Mouse (Mus musculus): ENCODE data around the gene Ksr1.
"Not testable (repeated sequence)": the region's sequence is repeated elsewhere in the genome, so short reads cannot be mapped to it uniquely, and the experiment has no call there.

Gene Ksr1

GRCm38 (mm10) chr11:79008891-79009290 is 137.3 kb downstream of the Ksr1 start:
- no peak for DNase-seq (ENCODE audit: low read depth)

- DNase-seq (ENCODE audit: low read depth): no peak
Measured at GRCm38 (mm10) chr11:79008007-79008775, 138.0 kb downstream of the Ksr1 start.

DNA sequence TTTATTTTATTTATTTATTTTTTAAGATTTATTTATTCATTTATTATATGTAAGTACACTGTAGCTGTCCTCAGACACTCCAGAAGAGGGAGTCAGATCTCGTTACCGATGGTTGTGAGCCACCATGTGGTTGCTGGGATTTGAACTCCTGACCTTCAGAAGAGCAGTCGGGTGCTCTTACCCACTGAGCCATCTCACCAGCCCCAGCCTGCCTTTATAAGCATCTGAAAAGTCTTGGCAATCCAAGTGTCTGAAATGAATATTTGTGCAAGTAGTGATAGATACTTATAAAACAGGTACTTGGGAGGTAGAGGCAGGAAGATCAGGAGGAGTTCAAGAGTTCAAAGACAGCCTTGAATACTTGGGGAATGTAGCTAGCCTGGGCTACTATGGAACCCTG is 138.9 kb downstream of the Ksr1 start:
- not testable (repeated sequence) for DNase-seq (ENCODE audit: low read depth)

DNA sequence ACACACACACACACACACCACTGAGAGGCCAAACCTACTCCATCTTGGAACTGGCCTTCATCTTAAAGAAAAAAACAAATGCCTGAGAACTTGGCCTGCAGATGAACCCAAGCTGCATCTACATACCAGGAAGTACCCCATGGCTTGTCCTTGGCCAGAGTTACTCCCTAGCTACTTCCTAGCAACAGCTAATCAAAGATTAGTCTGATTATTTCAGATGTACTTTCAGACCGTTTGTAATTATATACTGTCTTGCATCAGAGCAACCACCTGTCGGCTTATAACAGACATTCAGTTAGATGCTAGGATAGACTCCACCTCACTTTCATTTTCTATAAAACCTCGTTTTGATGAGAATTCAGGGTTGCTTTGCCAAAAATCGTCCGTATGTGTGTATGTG is 139.8 kb downstream of the Ksr1 start:
- DNase-seq (ENCODE audit: low read depth): no peak

DNA sequence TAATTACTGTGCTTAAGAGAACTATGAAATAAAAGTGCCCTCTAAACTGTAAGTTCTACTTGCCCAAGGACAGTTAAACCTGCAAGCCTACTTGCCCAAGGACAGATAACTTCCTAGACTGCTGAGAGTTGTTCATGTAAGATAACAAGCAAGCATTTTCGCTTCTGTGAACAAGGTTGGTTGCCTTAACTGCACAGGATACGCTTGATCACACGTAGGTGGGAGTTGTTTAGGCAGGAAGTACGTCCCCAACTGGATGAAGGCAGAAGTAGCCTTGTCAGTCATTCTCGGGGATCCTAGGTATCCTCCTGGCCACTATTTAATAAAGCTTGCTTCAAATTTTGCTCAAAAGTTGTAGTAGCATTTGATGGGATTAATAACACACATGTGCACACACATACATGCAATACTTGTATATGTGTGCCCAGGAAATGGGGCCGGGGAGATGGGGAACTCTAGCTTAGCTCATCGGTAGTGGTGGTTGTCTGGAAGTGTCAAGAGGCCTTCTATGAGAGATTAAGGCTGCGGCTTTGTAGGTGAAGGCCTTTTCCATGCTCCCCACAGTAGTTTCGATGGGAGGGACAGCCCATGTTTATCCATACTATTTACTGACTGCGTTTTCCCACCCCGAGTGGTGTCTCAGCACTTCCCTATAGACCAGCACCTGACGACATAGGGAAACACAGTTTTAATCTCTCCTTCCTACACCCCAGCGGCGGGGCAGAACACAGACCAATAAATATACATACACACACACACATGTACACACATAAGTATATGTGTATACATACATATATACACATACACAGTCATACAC is 140.4 kb downstream of the Ksr1 start:
- DNase-seq (ENCODE audit: low read depth): no peak

GRCm38 (mm10) chr11:79003769-79004638 is 142.2 kb downstream of the Ksr1 start:
- no peak for DNase-seq (ENCODE audit: low read depth)

- DNase-seq (ENCODE audit: low read depth): no peak
Measured at GRCm38 (mm10) chr11:79003053-79003768, 143.0 kb downstream of the Ksr1 start.

GRCm38 (mm10) chr11:79002551-79002951 is 143.7 kb downstream of the Ksr1 start:
- no peak for DNase-seq (ENCODE audit: low read depth)

DNA sequence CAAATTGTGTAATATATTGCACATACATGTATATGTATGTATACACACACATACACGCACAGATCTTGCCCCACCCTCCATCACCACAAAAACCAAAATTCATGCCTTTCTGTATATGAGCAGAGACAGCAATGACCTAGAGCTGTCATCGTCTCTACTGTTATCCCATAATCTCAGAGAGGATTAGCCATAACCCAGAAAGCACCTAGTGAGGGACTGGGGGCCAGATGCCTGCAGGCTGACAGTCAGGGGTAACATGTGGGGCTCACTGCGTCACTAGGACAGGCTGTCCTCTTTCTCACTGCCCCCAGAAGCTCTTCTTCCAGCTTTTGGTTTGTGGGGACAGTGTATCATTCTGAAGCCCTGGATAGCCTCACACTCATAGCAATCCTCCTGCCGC is 144.3 kb downstream of the Ksr1 start:
- DNase-seq (ENCODE audit: low read depth): no peak

- no peak for DNase-seq (ENCODE audit: low read depth)
Measured at GRCm38 (mm10) chr11:78999118-78999517, 147.1 kb downstream of the Ksr1 start.

DNA sequence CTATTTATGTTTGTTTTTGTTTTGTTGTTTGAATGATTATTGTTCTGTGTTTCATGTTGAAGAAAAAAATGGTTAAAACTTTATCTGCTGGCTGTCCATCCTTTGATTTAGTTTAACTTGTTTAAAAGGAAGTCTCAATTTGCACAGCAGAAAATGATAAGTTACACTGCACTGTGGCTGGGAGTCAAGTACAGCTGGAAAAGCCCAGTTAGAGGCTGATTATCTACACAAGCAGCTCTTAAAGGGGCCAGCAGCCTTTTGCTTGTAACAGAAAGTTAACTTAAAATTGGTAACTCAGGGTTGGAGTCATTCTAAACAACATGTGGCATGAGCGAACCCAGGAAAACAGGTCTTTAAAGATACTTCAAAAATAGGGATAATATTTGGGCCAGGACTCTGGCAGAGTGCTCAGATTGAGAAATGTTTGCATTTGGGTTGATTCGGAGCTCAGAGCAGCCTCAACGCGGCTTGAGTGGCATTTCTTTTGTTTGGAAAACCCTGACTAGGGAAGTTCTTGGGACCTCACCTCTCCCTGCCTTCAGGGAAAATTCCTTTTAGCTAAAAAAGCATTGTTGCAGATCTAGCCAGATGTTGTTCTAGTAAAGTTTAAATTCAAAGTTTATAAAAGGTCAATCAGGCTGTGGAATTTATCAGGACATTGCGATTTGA is 155.2 kb downstream of the Ksr1 start:
- DNase-seq (ENCODE audit: low read depth): not testable (repeated sequence)

DNA sequence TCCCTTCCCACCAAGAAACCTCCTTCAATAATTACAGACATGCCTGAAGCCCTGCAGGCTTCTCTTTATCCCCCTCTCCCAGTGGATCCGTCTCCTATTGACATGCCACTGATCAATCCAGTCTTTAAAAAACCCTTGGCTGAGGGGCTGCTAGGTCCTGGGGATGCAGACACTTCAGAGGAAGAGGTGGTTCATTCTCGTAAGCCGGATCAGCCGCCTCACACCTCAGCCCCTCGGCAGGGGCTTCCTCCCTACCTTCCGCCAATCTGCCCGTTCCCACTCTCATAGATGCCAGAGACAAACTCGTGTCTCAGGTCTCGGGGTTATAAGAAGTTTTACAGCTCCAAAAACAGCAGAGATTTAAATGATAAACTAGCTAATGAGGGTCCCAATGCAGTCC is 156.1 kb downstream of the Ksr1 start:
- no peak for DNase-seq (ENCODE audit: low read depth)

GRCm38 (mm10) chr11:78989206-78989605 is 157.0 kb downstream of the Ksr1 start:
- DNase-seq (ENCODE audit: low read depth): not testable (repeated sequence)

DNA sequence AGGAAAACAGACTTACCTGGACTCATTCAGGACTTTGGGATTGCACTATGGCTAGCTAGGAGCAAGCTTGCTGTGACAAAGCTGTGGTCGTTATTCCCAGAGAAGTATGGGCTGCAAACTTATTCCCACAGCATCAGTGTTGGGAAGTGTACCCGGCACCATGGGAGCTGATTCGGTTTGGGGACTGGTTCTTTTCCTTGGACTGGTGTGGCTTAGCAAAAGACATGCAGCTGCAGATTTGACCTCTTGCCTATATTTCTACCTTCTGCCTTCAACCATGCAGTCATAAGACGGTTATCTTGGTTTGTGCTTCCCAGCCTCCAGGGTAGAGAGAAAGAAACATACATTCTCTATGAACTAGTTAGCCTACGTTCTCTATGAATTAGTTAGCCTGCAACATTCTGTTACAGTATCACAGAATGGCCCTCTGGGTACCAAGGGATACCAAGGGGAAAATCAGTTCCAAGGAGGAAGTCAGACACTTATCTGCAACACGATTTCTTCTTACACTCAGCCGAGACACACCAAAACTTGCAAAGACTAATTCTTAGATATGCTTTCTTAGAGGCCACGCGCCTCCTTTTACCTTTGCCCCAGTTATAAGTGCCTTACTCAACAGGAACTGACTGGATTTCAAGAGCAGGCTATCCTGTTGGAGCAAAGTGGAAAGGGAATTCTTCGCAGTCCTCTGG is 159.8 kb downstream of the Ksr1 start:
- DNase-seq (ENCODE audit: low read depth): no peak

DNA sequence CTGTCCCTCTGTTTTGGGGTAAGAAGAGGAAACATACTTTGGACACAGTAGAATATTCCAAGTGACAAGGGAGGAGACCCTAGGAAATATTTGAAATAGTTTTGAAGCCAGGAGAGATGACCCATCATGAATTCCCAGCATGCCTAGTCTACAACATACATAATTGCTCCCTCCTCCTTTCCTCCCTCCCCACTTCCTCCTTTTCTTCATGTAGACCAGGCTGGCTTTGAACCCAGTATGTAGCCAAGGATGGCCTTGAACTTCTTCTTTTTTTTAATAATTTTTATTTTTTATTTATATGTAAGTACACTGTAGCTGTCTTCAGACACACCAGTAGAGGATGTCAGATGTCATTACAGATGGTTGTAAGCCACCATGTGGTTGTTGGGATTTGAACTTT is 160.7 kb downstream of the Ksr1 start:
- no peak for DNase-seq (ENCODE audit: low read depth)

GRCm38 (mm10) chr11:78984483-78985177 is 161.6 kb downstream of the Ksr1 start, which contains the start of gene Lgals9:
TSS of gene Lgals9 (minus strand) at chr11:78984946.
- DNase-seq (ENCODE audit: low read depth): peak; percentile 95

GRCm38 (mm10) chr11:78983539-78983938 is 162.7 kb downstream of the Ksr1 start:
- no peak for DNase-seq (ENCODE audit: low read depth)

DNA sequence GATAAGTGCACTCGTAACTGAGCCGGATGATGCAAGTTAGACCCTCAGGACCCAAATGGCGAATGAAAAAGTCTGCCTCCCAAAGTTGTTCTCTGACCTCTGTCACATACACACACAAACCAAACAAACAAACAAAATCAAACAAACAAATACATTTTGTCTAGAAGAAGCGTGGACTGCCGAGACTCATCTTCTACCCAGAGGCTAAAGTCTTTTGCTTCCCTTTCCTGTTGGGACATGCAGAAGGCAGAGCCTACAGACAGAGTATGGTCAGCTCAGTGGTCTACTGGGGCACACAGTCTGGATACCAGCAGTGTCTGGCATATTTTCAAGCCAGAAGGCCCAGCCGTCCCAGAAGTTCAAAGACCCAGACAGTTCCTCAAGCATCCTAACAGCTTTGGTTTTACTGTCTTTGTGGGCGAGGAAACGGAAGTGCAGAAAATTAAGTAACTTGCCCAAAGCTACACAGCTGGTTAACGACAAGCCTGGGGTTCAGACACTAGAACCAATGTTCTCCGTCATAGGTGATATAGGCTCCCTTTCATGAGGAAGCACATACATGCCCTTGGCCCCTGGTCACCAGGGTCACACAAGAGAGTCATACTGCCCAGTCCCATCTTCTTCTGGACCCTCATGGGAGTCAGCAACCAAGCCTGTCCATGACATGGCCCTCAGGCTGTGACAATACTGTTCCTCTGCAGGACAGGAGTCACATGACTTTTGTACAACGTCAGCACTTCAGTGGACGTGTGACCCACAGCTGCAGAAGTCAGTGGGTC is 163.5 kb downstream of the Ksr1 start:
- no peak for DNase-seq (ENCODE audit: low read depth)

DNA sequence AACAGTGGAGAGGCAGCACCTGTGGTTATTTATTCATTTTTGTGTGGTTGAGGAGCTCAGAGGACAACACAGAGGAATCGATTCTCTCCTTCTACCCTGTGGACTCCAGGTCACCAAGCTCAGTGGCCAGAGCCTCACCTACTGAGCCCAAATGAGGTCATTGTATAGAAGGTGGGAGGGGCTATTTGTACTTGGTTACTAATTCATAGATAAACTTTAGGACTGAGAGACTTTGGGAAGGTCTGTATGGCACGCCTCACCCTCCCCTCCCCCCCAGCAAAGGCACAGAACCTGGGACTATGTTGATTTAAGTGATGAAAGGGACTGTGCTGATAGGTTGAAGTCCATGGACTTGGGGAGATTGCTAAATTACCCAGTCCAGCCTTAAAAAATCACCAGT is 164.2 kb downstream of the Ksr1 start:
- DNase-seq (ENCODE audit: low read depth): no peak

Measured in NIH3T3 (cell line).